Mouse (Mus musculus): ENCODE results near the gene Chst8. TPM values are rescaled to one million over a fixed set of nuclear protein-coding genes. Genes with fewer than 3 reads are reported as not detected.

Gene Chst8
- polyA plus RNA-seq, 2 experiments = 0.80 to 1.3 TPM

GRCm38 (mm10) chr7:34704401-34704800 lies 108.1 kb downstream of the Chst8 start:
- H3K27ac ChIP-seq (replicated peaks; ENCODE audit: low read depth, low read length) = no peak overlapping the region
- 46% methylated on average over 4 of the region's 4 CpGs for WGBS
- H3K4me1 ChIP-seq (ENCODE audit: control insufficient read depth, insufficient read depth, low read length) = peaks cover 6% of the 10 kb centered on the region
- TF ChIP-seq POLR2A (IDR thresholded peaks at IDR 0.05; ENCODE audit: borderline replicate concordance, extremely low read depth, insufficient read depth, insufficient read length) = no peak
- DNase-seq (ENCODE audit: low spot score) (no peak), ATAC-seq (ENCODE audit: low FRiP score, low read depth) (no peak)
- no peaks in the 10 kb centered on the region for H3K36me3 ChIP-seq (ENCODE audit: control insufficient read depth, insufficient read depth, low read length)
- no peak overlapping the region for H3K9ac ChIP-seq (ENCODE audit: low read depth, low read length, severe bottlenecking)
- H3K27me3 ChIP-seq (ENCODE audit: control insufficient read depth, insufficient read depth, low read length) = no peaks in the 10 kb centered on the region
- H3K4me3 ChIP-seq (replicated peaks; ENCODE audit: low read length) = no peak overlapping the region
- no peaks in the 10 kb centered on the region for H3K9me3 ChIP-seq (ENCODE audit: control insufficient read depth, low read length)
- H3K4me2 ChIP-seq (replicated peaks; ENCODE audit: low read depth, low read length, severe bottlenecking) = no peak overlapping the region

DNA sequence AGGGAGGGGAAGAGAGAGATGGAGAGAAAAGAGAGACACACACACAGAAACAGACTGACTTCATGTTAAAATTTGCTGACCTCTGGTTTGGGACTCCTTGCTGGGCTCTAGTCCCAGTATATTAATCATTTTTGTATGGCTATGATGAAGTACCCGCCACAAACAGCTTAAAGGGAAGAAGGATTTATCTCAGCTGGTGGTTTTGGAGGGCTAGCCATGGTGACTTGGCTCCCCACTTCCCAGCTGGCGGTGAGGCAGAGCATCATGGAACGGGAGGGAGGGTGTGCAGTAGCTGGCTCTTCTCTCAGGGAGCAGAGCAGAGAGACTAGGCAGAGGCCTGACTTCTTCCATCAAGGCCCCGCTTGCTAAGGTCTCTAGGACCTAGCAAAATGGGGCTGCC lies 109.1 kb downstream of the Chst8 start:
- WGBS = 54% methylated on average over 4 of the region's 4 CpGs
- H3K4me3 ChIP-seq (replicated peaks; ENCODE audit: low read length) = no peak overlapping the region
- TF ChIP-seq POLR2A (IDR thresholded peaks at IDR 0.05; ENCODE audit: borderline replicate concordance, extremely low read depth, insufficient read depth, insufficient read length) = no peak

GRCm38 (mm10) chr7:34702718-34703351 lies 109.7 kb downstream of the Chst8 start:
- ATAC-seq (ENCODE audit: low FRiP score, low read depth) (no peak), DNase-seq (ENCODE audit: low spot score) (peak; percentile 87)
- Histone ChIP-seq H3K36me3 (ENCODE audit: control insufficient read depth, insufficient read depth, low read length) (no peaks in the 10 kb centered on the region), H3K27ac (replicated peaks; ENCODE audit: low read depth, low read length) (no peak overlapping the region), H3K4me1 (ENCODE audit: control insufficient read depth, insufficient read depth, low read length) (peaks cover 6% of the 10 kb centered on the region), H3K4me3 (replicated peaks; ENCODE audit: low read length) (no peak overlapping the region), H3K4me2 (replicated peaks; ENCODE audit: low read depth, low read length, severe bottlenecking) (no peak overlapping the region), H3K9me3 (ENCODE audit: control insufficient read depth, low read length) (no peaks in the 10 kb centered on the region), H3K27me3 (ENCODE audit: control insufficient read depth, insufficient read depth, low read length) (no peaks in the 10 kb centered on the region), H3K9ac (ENCODE audit: low read depth, low read length, severe bottlenecking) (no peak overlapping the region)
- no peak for TF ChIP-seq POLR2A (IDR thresholded peaks at IDR 0.05; ENCODE audit: borderline replicate concordance, extremely low read depth, insufficient read depth, insufficient read length)
- WGBS = 19% methylated on average over 11 of the region's 11 CpGs

More for the DNA sequence above, 109.1 kb downstream of the Chst8 start:
- Histone ChIP-seq H3K27me3 (ENCODE audit: control insufficient read depth, insufficient read depth, low read length) (no peaks in the 10 kb centered on the region), H3K36me3 (ENCODE audit: control insufficient read depth, insufficient read depth, low read length) (no peaks in the 10 kb centered on the region), H3K4me2 (replicated peaks; ENCODE audit: low read depth, low read length, severe bottlenecking) (no peak overlapping the region), H3K9me3 (ENCODE audit: control insufficient read depth, low read length) (no peaks in the 10 kb centered on the region), H3K27ac (replicated peaks; ENCODE audit: low read depth, low read length) (no peak overlapping the region), H3K4me1 (ENCODE audit: control insufficient read depth, insufficient read depth, low read length) (peaks cover 6% of the 10 kb centered on the region), H3K9ac (ENCODE audit: low read depth, low read length, severe bottlenecking) (no peak overlapping the region)
- DNase-seq (ENCODE audit: low spot score) (no peak), ATAC-seq (ENCODE audit: low FRiP score, low read depth) (no peak)

DNA sequence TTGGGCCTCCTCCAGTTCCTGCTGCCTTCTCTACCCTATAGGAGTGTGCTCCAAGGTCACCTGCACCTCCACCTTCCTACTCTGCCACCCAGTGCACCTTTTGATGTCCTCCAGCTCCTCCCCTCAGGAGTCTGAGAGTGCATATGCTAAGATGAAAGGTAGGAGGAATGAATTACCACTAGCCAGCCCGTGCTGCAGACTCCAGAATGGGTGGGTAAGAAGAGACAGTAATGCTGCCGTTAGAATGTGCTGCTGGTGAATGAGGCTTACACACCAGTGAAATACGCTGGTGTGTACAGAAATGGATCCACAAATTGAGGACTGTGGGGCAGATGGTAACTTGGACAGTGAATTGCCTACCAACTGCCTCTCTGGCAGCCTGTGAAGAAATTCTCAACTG lies 112.6 kb downstream of the Chst8 start:
- H3K4me1 ChIP-seq (ENCODE audit: control insufficient read depth, insufficient read depth, low read length) = peaks cover 3% of the 10 kb centered on the region
- no peak overlapping the region for H3K4me3 ChIP-seq (replicated peaks; ENCODE audit: low read length)
- 56% methylated on average over 3 of the region's 3 CpGs for WGBS

DNA sequence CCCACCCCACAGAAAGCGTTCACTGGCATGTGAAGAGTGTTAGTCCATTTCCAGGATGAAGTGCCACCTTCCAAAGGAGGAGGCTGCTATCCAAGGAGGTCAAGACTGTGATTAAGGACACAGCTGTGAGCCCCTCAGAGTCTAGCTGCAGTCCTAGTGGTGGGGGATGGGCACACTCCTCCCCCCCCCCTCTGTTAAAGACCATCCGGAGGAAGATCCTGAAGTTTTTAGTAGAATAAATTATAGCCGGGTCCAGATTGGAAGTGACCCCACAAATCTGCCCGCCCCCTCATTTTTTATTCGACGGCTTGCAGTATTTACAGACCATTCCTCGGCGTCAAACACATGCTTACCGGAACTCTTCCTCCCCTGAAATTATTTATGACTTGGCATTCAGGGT lies 114.3 kb downstream of the Chst8 start:
- 73% methylated on average over 9 of the region's 9 CpGs for WGBS
- no peaks in the 10 kb centered on the region for H3K36me3 ChIP-seq (ENCODE audit: control insufficient read depth, insufficient read depth, low read length)
- no peaks in the 10 kb centered on the region for H3K27me3 ChIP-seq (ENCODE audit: control insufficient read depth, insufficient read depth, low read length)
- DNase-seq (ENCODE audit: low spot score) (no peak), ATAC-seq (ENCODE audit: low FRiP score, low read depth) (no peak)
- H3K9ac ChIP-seq (ENCODE audit: low read depth, low read length, severe bottlenecking) = no peak overlapping the region
- TF ChIP-seq POLR2A (IDR thresholded peaks at IDR 0.05; ENCODE audit: borderline replicate concordance, extremely low read depth, insufficient read depth, insufficient read length) = no peak
- H3K4me3 ChIP-seq (replicated peaks; ENCODE audit: low read length) = no peak overlapping the region
- H3K27ac ChIP-seq (replicated peaks; ENCODE audit: low read depth, low read length) = no peak overlapping the region
- H3K4me1 ChIP-seq (ENCODE audit: control insufficient read depth, insufficient read depth, low read length) = no peaks in the 10 kb centered on the region
- no peaks in the 10 kb centered on the region for H3K9me3 ChIP-seq (ENCODE audit: control insufficient read depth, low read length)
- no peak overlapping the region for H3K4me2 ChIP-seq (replicated peaks; ENCODE audit: low read depth, low read length, severe bottlenecking)

More for the DNA sequence above, 112.6 kb downstream of the Chst8 start:
- Histone ChIP-seq H3K27ac (replicated peaks; ENCODE audit: low read depth, low read length) (no peak overlapping the region), H3K4me2 (replicated peaks; ENCODE audit: low read depth, low read length, severe bottlenecking) (no peak overlapping the region), H3K27me3 (ENCODE audit: control insufficient read depth, insufficient read depth, low read length) (no peaks in the 10 kb centered on the region), H3K36me3 (ENCODE audit: control insufficient read depth, insufficient read depth, low read length) (no peaks in the 10 kb centered on the region), H3K9ac (ENCODE audit: low read depth, low read length, severe bottlenecking) (no peak overlapping the region), H3K9me3 (ENCODE audit: control insufficient read depth, low read length) (no peaks in the 10 kb centered on the region)
- no peak for TF ChIP-seq POLR2A (IDR thresholded peaks at IDR 0.05; ENCODE audit: borderline replicate concordance, extremely low read depth, insufficient read depth, insufficient read length)
- DNase-seq (ENCODE audit: low spot score) (no peak), ATAC-seq (ENCODE audit: low FRiP score, low read depth) (no peak)

Measured in limb, embryonic 14.5 days (tissue).